Mouse (Mus musculus) olfactory bulb, adult 2 months (tissue): Measurements from ENCODE around the gene Osbpl8. TPM values are rescaled to one million over a fixed set of nuclear protein-coding genes. Genes with fewer than 3 reads are reported as not detected.
A peak's percentile ranks its signal among the peaks of the same experiment; 100 is the strongest.

Source experiments
- H3K27ac ChIP-seq: fragments of 200-500 bp; 2 replicates; pipeline ENCODE4 v1.5.1; 2012; ENCODE audit warnings: low read depth, low read length; ENCODE audit not compliant: insufficient read depth
- H3K4me1 ChIP-seq: fragments of 200-500 bp; 2 replicates; pipeline ENCODE4 v1.6.1; 2012; ENCODE audit warnings: low read length; ENCODE audit not compliant: control insufficient read depth, insufficient read depth
- H3K4me3 ChIP-seq: fragments of 200-500 bp; 2 replicates; pipeline ENCODE4 v1.5.1; 2012; ENCODE audit warnings: mild to moderate bottlenecking, low read depth, low read length, moderate library complexity; ENCODE audit not compliant: insufficient read depth
- CTCF ChIP-seq: fragments of 200-500 bp; IDR thresholded peaks from 2 replicates; pipeline ENCODE4 v1.5.1; 2012; ENCODE audit warnings: low read depth, mild to moderate bottlenecking, low read length, moderate library complexity; ENCODE audit not compliant: insufficient read depth
- POLR2A ChIP-seq: fragments of 200-500 bp; IDR thresholded peaks from 2 replicates; pipeline ENCODE4 v1.6.1; 2012; ENCODE audit warnings: mild to moderate bottlenecking, low read depth, low read length, moderate library complexity; ENCODE audit not compliant: insufficient read depth
- WGBS: fragments of 180-500 bp; shearing (Covaris S2); methylation state at CpG from one replicate; pipeline ENCODE4 v1.1.7; 2018; 5-methylcytosine and 5-hydroxymethylcytosine counted together
- polyA plus RNA-seq: library from polyadenylated mRNA; stranded (reverse); fragments of >200 nt; gene quantifications from 2 replicates; pipeline ENCODE4 v1.2.4, GENCODE M21; 2012; ENCODE audit warnings: low replicate concordance; ENCODE audit not compliant: missing spikeins, insufficient read depth, insufficient read length

Gene Osbpl8
- polyA plus RNA-seq: not detected in 2 replicates

- Histone ChIP-seq H3K4me1 (no peaks in the 10 kb centered on the region), H3K27ac (peak within 1 kb of the TSS; percentile 90), H3K4me3 (peak within 1 kb of the TSS; percentile 95)
- under 1% methylated on average over 84 of the region's 84 CpGs for WGBS
- no peak for TF ChIP-seq CTCF
- TF ChIP-seq POLR2A: peak; percentile 93
Observed at GRCm38 (mm10) chr10:111164304-111165218, at the start of gene Osbpl8. TSS of gene Osbpl8 (plus strand) at chr10:111164752.

- TF ChIP-seq POLR2A (no peak), CTCF (no peak)
- H3K27ac ChIP-seq: no peak overlapping the region
- 74% methylated on average over 7 of the region's 7 CpGs for WGBS
Observed at GRCm38 (mm10) chr10:111117198-111117845, 47.2 kb upstream of the Osbpl8 start.

GRCm38 (mm10) chr10:111118292-111118691, 46.3 kb upstream of the Osbpl8 start:
- Histone ChIP-seq H3K4me3 (no peak overlapping the region), H3K27ac (no peak overlapping the region), H3K4me1 (no peaks in the 10 kb centered on the region)
- TF ChIP-seq POLR2A (no peak), CTCF (no peak)
- WGBS: 84% methylated on average over 9 of the region's 9 CpGs

More at GRCm38 (mm10) chr10:111117198-111117845, 47.2 kb upstream of the Osbpl8 start:
- H3K4me3 ChIP-seq: no peak overlapping the region
- no peaks in the 10 kb centered on the region for H3K4me1 ChIP-seq

GRCm38 (mm10) chr10:111118991-111119650, 45.4 kb upstream of the Osbpl8 start:
- H3K4me3 ChIP-seq: no peak overlapping the region
- TF ChIP-seq POLR2A: no peak
- TF ChIP-seq CTCF: no peak
- no peak overlapping the region for H3K27ac ChIP-seq
- H3K4me1 ChIP-seq: no peaks in the 10 kb centered on the region
- 82% methylated on average over 3 of the region's 3 CpGs for WGBS

- no peak overlapping the region for H3K27ac ChIP-seq
- H3K4me3 ChIP-seq: no peak overlapping the region
- H3K4me1 ChIP-seq: no peaks in the 10 kb centered on the region
- TF ChIP-seq CTCF: no peak
- no peak for TF ChIP-seq POLR2A
Observed at GRCm38 (mm10) chr10:111119756-111120155, 44.8 kb upstream of the Osbpl8 start.

- no peaks in the 10 kb centered on the region for H3K4me1 ChIP-seq
- H3K27ac ChIP-seq: no peak overlapping the region
- 70% methylated on average over 10 of the region's 10 CpGs for WGBS
- H3K4me3 ChIP-seq: no peak overlapping the region
- TF ChIP-seq CTCF (no peak), POLR2A (no peak)
Observed at GRCm38 (mm10) chr10:111122864-111123398, 41.6 kb upstream of the Osbpl8 start.

GRCm38 (mm10) chr10:111124175-111124574, 40.4 kb upstream of the Osbpl8 start:
- TF ChIP-seq POLR2A: no peak
- no peak for TF ChIP-seq CTCF
- Histone ChIP-seq H3K4me3 (no peak overlapping the region), H3K27ac (no peak overlapping the region), H3K4me1 (no peaks in the 10 kb centered on the region)
- WGBS: 96% methylated on average over 7 of the region's 7 CpGs

- Histone ChIP-seq H3K4me3 (no peak overlapping the region), H3K4me1 (no peaks in the 10 kb centered on the region), H3K27ac (no peak overlapping the region)
- 80% methylated on average over 1 of the region's 1 CpGs for WGBS
- TF ChIP-seq CTCF (no peak), POLR2A (no peak)
Observed at GRCm38 (mm10) chr10:111124767-111125315, 39.7 kb upstream of the Osbpl8 start.

- TF ChIP-seq CTCF: no peak
- 92% methylated on average over 10 of the region's 10 CpGs for WGBS
Observed at GRCm38 (mm10) chr10:111127388-111127787, 37.2 kb upstream of the Osbpl8 start.

More at GRCm38 (mm10) chr10:111127388-111127787, 37.2 kb upstream of the Osbpl8 start:
- Histone ChIP-seq H3K4me3 (no peak overlapping the region), H3K27ac (no peak overlapping the region), H3K4me1 (no peaks in the 10 kb centered on the region)
